In genomic region chr3:35141500-35142220, GRCm38 (mm10) we compare ENCODE assay signal across 11 mouse cellular contexts.
DNase-seq lines count a peak whose midpoint lies in the region; ATAC-seq and TF ChIP-seq lines count a peak whose summit lies in the region.
"Had no signal": no experiment of that assay in that cellular context is flagged by ENCODE, and none has a peak within 500 bp of the region (broad histone marks: within the 10 kb centered on the region; RNA-seq: fewer than 3 reads in every experiment).

No protein-coding gene starts in this region.

- no peak for ATAC-seq in liver, embryonic 12.5 days

- no peak overlapping the region for H3K4me3 ChIP-seq in liver, adult 2 months (ENCODE audit: insufficient read depth, low read depth, low read length)
- H3K4me3 ChIP-seq in liver, embryonic 12.5 days: no peak overlapping the region
- H3K4me3 ChIP-seq: limb, embryonic 12.5 days; stomach, embryonic 15.5 days had no signal

- H3K27ac ChIP-seq in liver, adult 2 months (replicated peaks; ENCODE audit: insufficient read depth, low read depth, low read length): no peak overlapping the region
- no peak overlapping the region for H3K27ac ChIP-seq in liver, embryonic 12.5 days
- H3K27ac ChIP-seq: limb, embryonic 12.5 days; stomach, embryonic 15.5 days had no signal

- no peak overlapping the region for H3K4me2 ChIP-seq in liver, embryonic 12.5 days
- H3K4me2 ChIP-seq: limb, embryonic 12.5 days; stomach, embryonic 15.5 days had no signal

- peak; percentile 35 for DNase-seq in adrenal gland, postnatal 10 days
- no peak for DNase-seq in adrenal gland, postnatal 25 days
- peak; percentile 58 for DNase-seq in liver, adult 2 months (ENCODE audit: extremely low read depth, low read depth, low spot score)
- DNase-seq in Muller cell, postnatal 12 days (ENCODE audit: inconsistent ontology term): peak; percentile 22
- peak; percentile 3 to 5 for DNase-seq in cerebellum, postnatal 36 days
- no peak for DNase-seq in embryo, embryonic 9.5 days (ENCODE audit: extremely low spot score)
- DNase-seq in spleen, adult 12 weeks (ENCODE audit: low spot score): no peak
- DNase-seq: kidney, adult 9 months had no signal

- no peaks in the 10 kb centered on the region for H3K27me3 ChIP-seq in liver, adult 2 months (ENCODE audit: control insufficient read depth, insufficient read depth, low read length)
- no peaks in the 10 kb centered on the region for H3K27me3 ChIP-seq in liver, embryonic 12.5 days (replicated peaks)
- H3K27me3 ChIP-seq: limb, embryonic 12.5 days; stomach, embryonic 15.5 days had no signal

- TF ChIP-seq CTCF in liver, adult 2 months (IDR thresholded peaks at IDR 0.05; ENCODE audit: low read depth, low read length): no peak

- H3K4me1 ChIP-seq in liver, adult 2 months (ENCODE audit: control insufficient read depth, insufficient read depth, low read length): peaks cover 5% of the 10 kb centered on the region; the same call in 1 of the 2 replicates
- no peaks in the 10 kb centered on the region for H3K4me1 ChIP-seq in liver, embryonic 12.5 days
- H3K4me1 ChIP-seq: limb, embryonic 12.5 days; stomach, embryonic 15.5 days had no signal

- no peaks in the 10 kb centered on the region for H3K79me2 ChIP-seq in liver, adult 2 months (ENCODE audit: control insufficient read depth, insufficient read depth, low read length)

- 17% methylated on average over 11 of the region's 11 CpGs for WGBS in liver, adult 2 months
- WGBS in liver, embryonic 12.5 days (ENCODE audit: insufficient replicate concordance): 58% methylated on average over 11 of the region's 11 CpGs

- TF ChIP-seq POLR2A in liver, adult 2 months (IDR thresholded peaks at IDR 0.05; ENCODE audit: extremely low read depth, insufficient read depth, low read length): no peak

- no peak overlapping the region for H3K9ac ChIP-seq in liver, adult 2 months (ENCODE audit: low read depth, low read length)
- no peak overlapping the region for H3K9ac ChIP-seq in liver, embryonic 12.5 days
- H3K9ac ChIP-seq: limb, embryonic 12.5 days; stomach, embryonic 15.5 days had no signal

- H3K36me3 ChIP-seq in liver, adult 2 months (ENCODE audit: control insufficient read depth, insufficient read depth, low read length): no peaks in the 10 kb centered on the region
- H3K36me3 ChIP-seq in liver, embryonic 12.5 days: no peaks in the 10 kb centered on the region
- H3K36me3 ChIP-seq: limb, embryonic 12.5 days; stomach, embryonic 15.5 days had no signal

- no peaks in the 10 kb centered on the region for H3K9me3 ChIP-seq in liver, embryonic 12.5 days (replicated peaks)
- H3K9me3 ChIP-seq: limb, embryonic 12.5 days; stomach, embryonic 15.5 days had no signal

Comparison
In these comparisons a context has a peak if more than half of its experiments do, and no peak if none do; other contexts are left out.
1. DNase-seq: peak in adrenal gland, postnatal 10 days (single experiment), liver, adult 2 months (single experiment), Muller cell, postnatal 12 days (single experiment) and cerebellum, postnatal 36 days (2 of 2); none in adrenal gland, postnatal 25 days (single experiment), embryo, embryonic 9.5 days (single experiment) and spleen, adult 12 weeks (single experiment).